Mouse (Mus musculus) midbrain, embryonic 10.5 days (tissue): ENCODE data around the gene Cbx8. TPM values are rescaled to one million over a fixed set of nuclear protein-coding genes. Genes with fewer than 3 reads are reported as not detected.

Experiments
- DNase-seq: peaks from one replicate; pipeline ENCODE4 v3.0.0-alpha.2; 2017; ENCODE audit warnings: low spot score
- H3K27ac ChIP-seq: fragments of 300-500 bp; sonication (generic); replicated peaks from 2 replicates; pipeline ENCODE4 v1.5.1; 2016; ENCODE audit warnings: mild to moderate bottlenecking
- H3K27me3 ChIP-seq: fragments of 300-500 bp; sonication (generic); 2 replicates; pipeline ENCODE4 v1.6.1; 2016; ENCODE audit warnings: low read depth, mild to moderate bottlenecking; ENCODE audit not compliant: poor library complexity, severe bottlenecking
- H3K36me3 ChIP-seq: fragments of 300-500 bp; sonication (generic); 2 replicates; pipeline ENCODE4 v1.6.1; 2016; ENCODE audit warnings: mild to moderate bottlenecking, moderate library complexity
- H3K4me1 ChIP-seq: fragments of 300-500 bp; sonication (generic); 2 replicates; pipeline ENCODE4 v1.6.1; 2016
- H3K4me3 ChIP-seq: fragments of 300-500 bp; sonication (generic); 2 replicates; pipeline ENCODE4 v1.5.1; 2016; ENCODE audit warnings: mild to moderate bottlenecking, moderate library complexity
- H3K9me3 ChIP-seq: fragments of 300-500 bp; sonication (generic); replicated peaks from 2 replicates; pipeline ENCODE4 v1.6.1; 2016; ENCODE audit warnings: mild to moderate bottlenecking
- WGBS: fragments of 180-500 bp; shearing (Covaris S2); methylation state at CpG from one replicate; pipeline ENCODE4 v1.1.7; 2016; 5-methylcytosine and 5-hydroxymethylcytosine counted together
- polyA plus RNA-seq: library from polyadenylated mRNA; unstranded; fragments of >200 nt; fragmentation: Nextera tagmentation; extraction: Ambion mirVana; gene quantifications from 2 replicates; pipeline ENCODE4 v1.2.1, GENCODE M21; 2016

Gene Cbx8
- 13.5 and 15.0 TPM in 2 replicates for polyA plus RNA-seq

- Histone ChIP-seq H3K9me3 (no peaks in the 10 kb centered on the region), H3K4me1 (peaks cover 89% of the 10 kb centered on the region), H3K4me3 (peak within 1 kb of the TSS; percentile 86), H3K27me3 (peaks cover 92% of the 10 kb centered on the region), H3K27ac (peak within 1 kb of the TSS; percentile 95), H3K36me3 (peaks cover 10% of the 10 kb centered on the region)
- WGBS: under 1% methylated on average over 55 of the region's 63 CpGs
- DNase-seq: peak; percentile 100
Observed at GRCm38 (mm10) chr11:119040600-119041324, at the start of gene Cbx8. TSS of gene Cbx8 (minus strand) at chr11:119040969.

GRCm38 (mm10) chr11:119090076-119090960, 49.5 kb upstream of the Cbx8 start:
- H3K27me3 ChIP-seq: peaks cover 93% of the 10 kb centered on the region
- no peaks in the 10 kb centered on the region for H3K9me3 ChIP-seq
- peak; percentile 63 for DNase-seq
- no peaks in the 10 kb centered on the region for H3K36me3 ChIP-seq
- H3K4me1 ChIP-seq: peaks cover 66% of the 10 kb centered on the region
- WGBS: under 1% methylated on average over 75 of the region's 75 CpGs
- peak overlapping the region; percentile 78 for H3K27ac ChIP-seq
- peak overlapping the region; percentile 68 for H3K4me3 ChIP-seq

GRCm38 (mm10) chr11:119089235-119090075, 48.7 kb upstream of the Cbx8 start:
- Histone ChIP-seq H3K27me3 (peaks cover 87% of the 10 kb centered on the region), H3K9me3 (no peaks in the 10 kb centered on the region), H3K4me1 (peaks cover 70% of the 10 kb centered on the region), H3K36me3 (no peaks in the 10 kb centered on the region), H3K4me3 (peak overlapping the region; percentile 68), H3K27ac (peak overlapping the region; percentile 78; the same call in 1 of the 2 replicates)
- DNase-seq: peak; percentile 53
- WGBS: under 1% methylated on average over 41 of the region's 41 CpGs

GRCm38 (mm10) chr11:119088391-119089234, 47.8 kb upstream of the Cbx8 start:
- WGBS: under 1% methylated on average over 28 of the region's 28 CpGs
- no peaks in the 10 kb centered on the region for H3K9me3 ChIP-seq
- peaks cover 87% of the 10 kb centered on the region for H3K27me3 ChIP-seq
- peak overlapping the region; percentile 25; the same call in 1 of the 2 replicates for H3K4me3 ChIP-seq
- DNase-seq: peak; percentile 56
- H3K4me1 ChIP-seq: peaks cover 78% of the 10 kb centered on the region
- no peaks in the 10 kb centered on the region for H3K36me3 ChIP-seq
- no peak overlapping the region for H3K27ac ChIP-seq

GRCm38 (mm10) chr11:119087301-119088082, 46.7 kb upstream of the Cbx8 start:
- Histone ChIP-seq H3K27ac (0 out of 2 replicates have a peak overlapping the region, but pooled peaks have one; percentile 4), H3K36me3 (no peaks in the 10 kb centered on the region), H3K4me1 (peaks cover 89% of the 10 kb centered on the region), H3K9me3 (no peaks in the 10 kb centered on the region), H3K4me3 (peak overlapping the region; percentile 12; the same call in 1 of the 2 replicates), H3K27me3 (peaks cover 87% of the 10 kb centered on the region)
- 2% methylated on average over 35 of the region's 35 CpGs for WGBS
- peak; percentile 48 for DNase-seq

- under 1% methylated on average over 66 of the region's 67 CpGs for WGBS
Observed at GRCm38 (mm10) chr11:119086144-119086971, 45.6 kb upstream of the Cbx8 start, which contains the start of gene Cbx4. TSS of gene Cbx4 (minus strand) at chr11:119086221.

GRCm38 (mm10) chr11:119085279-119086062, 44.7 kb upstream of the Cbx8 start:
- Histone ChIP-seq H3K4me3 (peak overlapping the region; percentile 84), H3K9me3 (no peaks in the 10 kb centered on the region), H3K4me1 (peaks cover 97% of the 10 kb centered on the region), H3K27ac (peak overlapping the region; percentile 97), H3K27me3 (peaks cover 87% of the 10 kb centered on the region), H3K36me3 (peaks cover 15% of the 10 kb centered on the region)
- peak; percentile 83 for DNase-seq
- 0% methylated on average over 59 of the region's 66 CpGs for WGBS

More at GRCm38 (mm10) chr11:119086144-119086971, 45.6 kb upstream of the Cbx8 start, which contains the start of gene Cbx4:
- peaks cover 87% of the 10 kb centered on the region for H3K27me3 ChIP-seq
- peaks cover 97% of the 10 kb centered on the region for H3K4me1 ChIP-seq
- peak; percentile 97 for DNase-seq
- H3K27ac ChIP-seq: peak within 1 kb of the TSS; percentile 97
- peaks cover 8% of the 10 kb centered on the region for H3K36me3 ChIP-seq
- H3K4me3 ChIP-seq: peak within 1 kb of the TSS; percentile 84
- H3K9me3 ChIP-seq: no peaks in the 10 kb centered on the region

- DNase-seq: peak; percentile 63
- Histone ChIP-seq H3K36me3 (peaks cover 15% of the 10 kb centered on the region), H3K4me3 (peak overlapping the region; percentile 84), H3K4me1 (peaks cover 95% of the 10 kb centered on the region), H3K9me3 (no peaks in the 10 kb centered on the region), H3K27me3 (peaks cover 87% of the 10 kb centered on the region), H3K27ac (peak overlapping the region; percentile 97)
- WGBS: 1% methylated on average over 18 of the region's 18 CpGs
Observed at GRCm38 (mm10) chr11:119084446-119085278, 43.9 kb upstream of the Cbx8 start.
